18 mouse cellular contexts compared by ENCODE assay signal in the genomic region with DNA sequence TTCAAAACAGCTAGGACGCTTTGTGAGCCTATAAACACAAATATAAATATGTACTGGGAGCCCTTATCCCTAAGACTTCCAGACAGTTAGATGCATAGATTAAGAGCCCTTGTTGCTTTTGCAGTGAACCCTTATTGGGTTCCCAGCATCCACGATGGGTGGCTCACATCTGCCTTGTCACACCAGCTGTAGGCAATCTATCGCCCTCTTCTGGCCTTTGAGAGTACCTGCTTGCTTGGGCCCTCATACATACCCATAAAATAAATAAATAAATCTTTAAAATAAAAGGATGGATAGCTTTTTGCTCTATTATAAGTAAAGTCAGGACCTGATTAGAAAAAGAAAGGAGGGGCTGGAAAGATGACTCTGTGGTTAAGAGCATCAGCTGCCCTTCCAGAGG. TPM values are rescaled to one million over a fixed set of nuclear protein-coding genes. Genes with fewer than 3 reads are reported as not detected.
DNase-seq lines count a peak whose midpoint lies in the region; ATAC-seq and TF ChIP-seq lines count a peak whose summit lies in the region.
"Had no signal": no experiment of that assay in that cellular context is flagged by ENCODE, and none has a peak within 500 bp of the region (broad histone marks: within the 10 kb centered on the region; RNA-seq: fewer than 3 reads in every experiment).

No protein-coding gene starts in this region.

- 98% methylated on average over 3 of the region's 3 CpGs for WGBS in kidney, postnatal 0 days
- 92% methylated on average over 3 of the region's 3 CpGs for WGBS in kidney, embryonic 16.5 days
- 78% methylated on average over 3 of the region's 3 CpGs for WGBS in liver, embryonic 14.5 days (ENCODE audit: insufficient replicate concordance)

- TF ChIP-seq EP300 in ES-Bruce4 (IDR thresholded peaks at IDR 0.05; ENCODE audit: insufficient read depth, low read depth, low read length): no peak
- no peak for TF ChIP-seq EP300 in liver, embryonic 14.5 days (IDR thresholded peaks at IDR 0.05; ENCODE audit: low read depth)

- no peak for ATAC-seq in kidney, postnatal 0 days (replicated peaks; ENCODE audit: low FRiP score, low read depth)
- ATAC-seq in kidney, embryonic 16.5 days (ENCODE audit: low FRiP score, low TSS enrichment): no peak
- ATAC-seq in liver, embryonic 14.5 days (ENCODE audit: insufficient read depth): no peak

- no peak overlapping the region for H3K4me2 ChIP-seq in kidney, postnatal 0 days (ENCODE audit: low read length)
- H3K4me2 ChIP-seq in kidney, embryonic 16.5 days (replicated peaks; ENCODE audit: low read depth, low read length): no peak overlapping the region
- H3K4me2 ChIP-seq in liver, embryonic 14.5 days (ENCODE audit: low read depth): no peak overlapping the region
- H3K4me2 ChIP-seq: embryonic facial prominence, embryonic 12.5 days; heart, embryonic 15.5 days; hindbrain, embryonic 13.5 days; kidney, embryonic 15.5 days had no signal

- no peaks in the 10 kb centered on the region for H3K27me3 ChIP-seq in kidney, postnatal 0 days (ENCODE audit: insufficient read depth, low read length)
- no peaks in the 10 kb centered on the region for H3K27me3 ChIP-seq in kidney, embryonic 16.5 days (ENCODE audit: insufficient read depth, low read length)
- H3K27me3 ChIP-seq in ES-Bruce4 (ENCODE audit: control insufficient read depth, insufficient read depth, low read length, poor library complexity, severe bottlenecking): no peaks in the 10 kb centered on the region
- no peaks in the 10 kb centered on the region for H3K27me3 ChIP-seq in liver, embryonic 14.5 days (ENCODE audit: control insufficient read depth, insufficient read depth, low read length)
- H3K27me3 ChIP-seq: embryonic facial prominence, embryonic 12.5 days; heart, embryonic 15.5 days; hindbrain, embryonic 13.5 days; kidney, embryonic 15.5 days had no signal

- no peak overlapping the region for H3K9ac ChIP-seq in kidney, postnatal 0 days (ENCODE audit: low read depth, low read length)
- H3K9ac ChIP-seq in kidney, embryonic 16.5 days (replicated peaks; ENCODE audit: low read length): no peak overlapping the region
- no peak overlapping the region for H3K9ac ChIP-seq in ES-Bruce4 (ENCODE audit: low read depth, poor library complexity, severe bottlenecking)
- no peak overlapping the region for H3K9ac ChIP-seq in liver, embryonic 14.5 days (replicated peaks)
- H3K9ac ChIP-seq: embryonic facial prominence, embryonic 12.5 days; heart, embryonic 15.5 days; hindbrain, embryonic 13.5 days; kidney, embryonic 15.5 days had no signal

- H3K4me1 ChIP-seq in kidney, postnatal 0 days (replicated peaks; ENCODE audit: insufficient read depth, low read length): peaks cover 3% of the 10 kb centered on the region; the same call in 1 of the 2 replicates
- H3K4me1 ChIP-seq in kidney, embryonic 16.5 days (ENCODE audit: insufficient read depth, low read length): peaks cover 5% of the 10 kb centered on the region; the same call in 1 of the 2 replicates
- peaks cover 7% of the 10 kb centered on the region for H3K4me1 ChIP-seq in ES-Bruce4 (ENCODE audit: control insufficient read depth, insufficient read depth, low read length)
- peaks cover 6 to 7% of the 10 kb centered on the region in 2 experiments for H3K4me1 ChIP-seq in liver, embryonic 14.5 days (replicated peaks; ENCODE audit: control insufficient read depth in 2 of 2, insufficient read depth in 2 of 2, low read length in 1 of 2)

- H3K36me3 ChIP-seq in kidney, postnatal 0 days (ENCODE audit: insufficient read depth, low read length): peaks cover 10% of the 10 kb centered on the region; the same call in 1 of the 2 replicates
- peaks cover 17% of the 10 kb centered on the region for H3K36me3 ChIP-seq in kidney, embryonic 16.5 days (ENCODE audit: insufficient read depth, low read length)
- peaks cover 76% of the 10 kb centered on the region for H3K36me3 ChIP-seq in ES-Bruce4 (ENCODE audit: control insufficient read depth, insufficient read depth, low read length, poor library complexity, severe bottlenecking)
- H3K36me3 ChIP-seq in liver, embryonic 14.5 days (replicated peaks; ENCODE audit: control insufficient read depth, insufficient read depth, low read depth): peaks cover 17% of the 10 kb centered on the region

- H3K27ac ChIP-seq in kidney, postnatal 0 days: no peak overlapping the region
- no peak overlapping the region for H3K27ac ChIP-seq in kidney, embryonic 16.5 days (ENCODE audit: low read length)
- no peak overlapping the region for H3K27ac ChIP-seq in ES-Bruce4 (ENCODE audit: insufficient read depth, low read length)
- no peak overlapping the region for H3K27ac ChIP-seq in liver, embryonic 14.5 days
- H3K27ac ChIP-seq: heart, embryonic 15.5 days; hindbrain, embryonic 13.5 days; kidney, embryonic 15.5 days had no signal

- H3K4me3 ChIP-seq in kidney, postnatal 0 days (replicated peaks; ENCODE audit: low read depth, low read length): no peak overlapping the region
- H3K4me3 ChIP-seq in kidney, embryonic 16.5 days (ENCODE audit: low read length): no peak overlapping the region
- H3K4me3 ChIP-seq in ES-Bruce4 (ENCODE audit: low read depth, low read length): no peak overlapping the region
- H3K4me3 ChIP-seq in liver, embryonic 14.5 days (ENCODE audit: insufficient read depth in 1 of 2, low read depth in 2 of 2, low read length in 2 of 2): no peak overlapping the region
- H3K4me3 ChIP-seq: embryonic facial prominence, embryonic 12.5 days; heart, embryonic 15.5 days; hindbrain, embryonic 13.5 days; kidney, embryonic 15.5 days; myocyte had no signal

- no peaks in the 10 kb centered on the region for H3K9me3 ChIP-seq in kidney, postnatal 0 days (replicated peaks; ENCODE audit: low read length)
- H3K9me3 ChIP-seq in kidney, embryonic 16.5 days (ENCODE audit: low read length): no peaks in the 10 kb centered on the region
- no peaks in the 10 kb centered on the region for H3K9me3 ChIP-seq in ES-Bruce4 (replicated peaks; ENCODE audit: control insufficient read depth, insufficient read depth, low read length, poor library complexity, severe bottlenecking)
- no peaks in the 10 kb centered on the region for H3K9me3 ChIP-seq in liver, embryonic 14.5 days (ENCODE audit: control insufficient read depth, low read length)
- H3K9me3 ChIP-seq: embryonic facial prominence, embryonic 12.5 days; heart, embryonic 15.5 days; hindbrain, embryonic 13.5 days; kidney, embryonic 15.5 days had no signal

- DNase-seq in kidney, postnatal 0 days (ENCODE audit: low spot score): no peak
- DNase-seq in 416B (ENCODE audit: low read depth): peak; percentile 49
- no peak for DNase-seq in liver, embryonic 14.5 days (ENCODE audit: low read depth in 3 of 3, low spot score in 3 of 3)
- DNase-seq in spleen, adult 12 weeks (ENCODE audit: low spot score): no peak
- DNase-seq in gastrocnemius, adult 8-10 months (ENCODE audit: low spot score in 2 of 2): no peak
- DNase-seq: adrenal gland, postnatal 36 days; cerebellum, adult 8-10 months; gastrocnemius, postnatal 14 days; layer of hippocampus, postnatal 36 days; thymus, adult 18-20 months had no signal

- no peak for TF ChIP-seq POLR2A in ES-Bruce4 (IDR thresholded peaks at IDR 0.05; ENCODE audit: insufficient read depth, low read length)

- TF ChIP-seq CTCF in kidney, postnatal 0 days (IDR thresholded peaks at IDR 0.05; ENCODE audit: low read depth): peak; percentile 31; the same call in 1 of the 2 replicates
- peak; percentile 62 for TF ChIP-seq CTCF in ES-Bruce4 (IDR thresholded peaks at IDR 0.05; ENCODE audit: low read depth, low read length)
- TF ChIP-seq CTCF in liver, embryonic 14.5 days (IDR thresholded peaks at IDR 0.05; ENCODE audit: low read depth): peak; percentile 56

RNA-seq across cellular contexts. Expression of gene BC030867, which starts 9.8 kb away (rescaled TPM):
- polyA plus RNA-seq in kidney, postnatal 0 days (2015; fragmentation: Nextera tagmentation; extraction: Ambion mirVana): 6.3 and 9.2 TPM in 2 replicates
- 21.2 and 24.6 TPM in 2 replicates for polyA plus RNA-seq in kidney, embryonic 16.5 days (2015; fragmentation: Nextera tagmentation; extraction: Ambion mirVana)
- polyA plus RNA-seq in ES-Bruce4 (2011; ENCODE audit: insufficient read depth, insufficient read length, low read depth, missing spikeins): 32.5 and 34.0 TPM in 2 replicates
- polyA plus RNA-seq in liver, embryonic 14.5 days (2012; rRNA removed): 10.9 and 11.3 TPM in 2 replicates
- 10.8 and 13.2 TPM in 2 replicates for polyA plus RNA-seq in liver, embryonic 14.5 days (2014; fragmentation: Nextera tagmentation; extraction: Ambion mirVana)
- total RNA-seq in gastrocnemius, adult 8-10 months (2022): not detected

RNA-seq across cellular contexts. Expression of gene Asb16, which starts 10.0 kb away (rescaled TPM):
- 0.09 TPM in 1 of 2 replicates, not detected in the other for polyA plus RNA-seq in kidney, postnatal 0 days (2015; fragmentation: Nextera tagmentation; extraction: Ambion mirVana)
- polyA plus RNA-seq in kidney, embryonic 16.5 days (2015; fragmentation: Nextera tagmentation; extraction: Ambion mirVana): not detected in 2 replicates
- polyA plus RNA-seq in ES-Bruce4 (2011; ENCODE audit: insufficient read depth, insufficient read length, low read depth, missing spikeins): 0.70 and 2.3 TPM in 2 replicates
- 0.39 and 0.44 TPM in 2 replicates for polyA plus RNA-seq in liver, embryonic 14.5 days (2012; rRNA removed)
- 0.05 and 0.08 TPM in 2 replicates for polyA plus RNA-seq in liver, embryonic 14.5 days (2014; fragmentation: Nextera tagmentation; extraction: Ambion mirVana)
- total RNA-seq in gastrocnemius, adult 8-10 months (2022): 10 to 100 TPM; 92.5 to 99.3 (median 93.6) TPM
- polyA plus RNA-seq: forebrain, embryonic 11.5 days; hindbrain, embryonic 13.5 days had no signal

RNA-seq across cellular contexts. Expression of gene Tmub2, which starts 26.2 kb away (rescaled TPM):
- 46.1 and 49.1 TPM in 2 replicates for polyA plus RNA-seq in kidney, postnatal 0 days (2015; fragmentation: Nextera tagmentation; extraction: Ambion mirVana)
- polyA plus RNA-seq in kidney, embryonic 16.5 days (2015; fragmentation: Nextera tagmentation; extraction: Ambion mirVana): 64.4 and 66.7 TPM in 2 replicates
- polyA plus RNA-seq in ES-Bruce4 (2011; ENCODE audit: insufficient read depth, insufficient read length, low read depth, missing spikeins): 19.7 and 20.0 TPM in 2 replicates
- polyA plus RNA-seq in liver, embryonic 14.5 days (2012; rRNA removed): 19.1 and 19.8 TPM in 2 replicates
- 19.3 and 24.7 TPM in 2 replicates for polyA plus RNA-seq in liver, embryonic 14.5 days (2014; fragmentation: Nextera tagmentation; extraction: Ambion mirVana)
- 10 to 100 TPM; 14.7 to 15.8 (median 15.0) TPM for total RNA-seq in gastrocnemius, adult 8-10 months (2022)

RNA-seq across cellular contexts. Expression of gene Hdac5, which starts 28.6 kb away (rescaled TPM):
- polyA plus RNA-seq in kidney, postnatal 0 days (2015; fragmentation: Nextera tagmentation; extraction: Ambion mirVana): 38.1 and 39.3 TPM in 2 replicates
- polyA plus RNA-seq in kidney, embryonic 16.5 days (2015; fragmentation: Nextera tagmentation; extraction: Ambion mirVana): 51.5 and 59.8 TPM in 2 replicates
- 41.2 and 42.4 TPM in 2 replicates for polyA plus RNA-seq in ES-Bruce4 (2011; ENCODE audit: insufficient read depth, insufficient read length, low read depth, missing spikeins)
- polyA plus RNA-seq in liver, embryonic 14.5 days (2012; rRNA removed): 8.8 and 10.0 TPM in 2 replicates
- 6.4 and 7.3 TPM in 2 replicates for polyA plus RNA-seq in liver, embryonic 14.5 days (2014; fragmentation: Nextera tagmentation; extraction: Ambion mirVana)
- 10 to 100 TPM; 77.5 to 86.2 (median 83.2) TPM for total RNA-seq in gastrocnemius, adult 8-10 months (2022)

RNA-seq across cellular contexts. Expression of gene Atxn7l3, which starts 37.9 kb away (rescaled TPM):
- polyA plus RNA-seq in kidney, postnatal 0 days (2015; fragmentation: Nextera tagmentation; extraction: Ambion mirVana): 9.6 and 9.7 TPM in 2 replicates
- polyA plus RNA-seq in kidney, embryonic 16.5 days (2015; fragmentation: Nextera tagmentation; extraction: Ambion mirVana): 12.4 and 13.3 TPM in 2 replicates
- 44.3 and 50.3 TPM in 2 replicates for polyA plus RNA-seq in ES-Bruce4 (2011; ENCODE audit: insufficient read depth, insufficient read length, low read depth, missing spikeins)
- 11.0 and 11.6 TPM in 2 replicates for polyA plus RNA-seq in liver, embryonic 14.5 days (2012; rRNA removed)
- 3.6 and 4.7 TPM in 2 replicates for polyA plus RNA-seq in liver, embryonic 14.5 days (2014; fragmentation: Nextera tagmentation; extraction: Ambion mirVana)
- 10 to 100 TPM in 3 of 4 experiments, 1 to 10 TPM in 1; 9.3 to 14.5 (median 11.1) TPM for total RNA-seq in gastrocnemius, adult 8-10 months (2022)
